Mouse (Mus musculus): Measurements from ENCODE around the gene Gm21454. TPM values are rescaled to one million over a fixed set of nuclear protein-coding genes. Genes with fewer than 3 reads are reported as not detected.

Gene Gm21454
- not detected in 2 replicates for polyA plus RNA-seq (2012; ENCODE audit: low replicate concordance)

DNA sequence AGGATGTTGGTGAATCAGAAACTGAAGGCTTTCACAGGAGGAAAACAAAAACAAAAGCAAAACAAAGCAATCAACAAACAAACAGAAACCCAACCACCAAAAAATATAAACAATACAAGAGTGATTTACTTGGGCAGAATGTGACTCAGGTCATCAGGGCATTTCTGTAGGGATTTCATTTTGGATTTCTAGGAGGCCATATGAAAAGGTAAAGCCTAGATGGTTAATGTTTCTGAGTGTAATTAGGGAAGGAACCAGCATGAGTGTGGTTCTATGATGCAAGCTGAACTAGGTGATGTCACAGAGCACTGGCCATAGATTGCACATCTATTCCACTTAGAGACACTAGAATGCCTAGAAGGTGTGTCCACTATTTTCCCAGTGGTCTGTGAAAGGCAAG is at the start of gene Gm21454, which contains the start of gene Gm21440:
Gm21454 (plus strand) TSS at position 352 of the 400 bp plus-strand sequence.
Gm21440 (plus strand) TSS at position 301 of the 400 bp plus-strand sequence.

DNA sequence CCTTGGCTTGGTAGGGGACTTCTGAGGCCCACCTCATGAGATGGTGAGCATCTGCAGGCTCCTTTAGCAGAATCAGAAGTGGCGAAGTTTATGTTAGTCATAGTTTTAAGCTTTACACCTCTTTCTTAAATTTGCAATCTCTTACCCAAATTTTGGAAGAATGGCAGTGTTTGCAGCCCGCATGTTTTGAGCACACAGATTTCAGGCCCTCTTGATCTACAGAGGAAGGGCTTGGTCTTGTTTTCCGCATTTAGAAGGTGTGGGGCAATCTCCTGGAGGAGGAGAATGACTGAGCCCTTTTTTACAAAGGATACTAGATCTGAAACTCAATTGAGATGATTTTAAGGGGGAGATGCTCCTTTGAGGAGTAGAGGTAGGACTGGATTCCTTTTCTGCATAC is 28.4 kb upstream of the Gm21454 start, which contains the start of gene Gm21828:
Gm21828 (minus strand) TSS at position 101 of the 400 bp plus-strand sequence.

DNA sequence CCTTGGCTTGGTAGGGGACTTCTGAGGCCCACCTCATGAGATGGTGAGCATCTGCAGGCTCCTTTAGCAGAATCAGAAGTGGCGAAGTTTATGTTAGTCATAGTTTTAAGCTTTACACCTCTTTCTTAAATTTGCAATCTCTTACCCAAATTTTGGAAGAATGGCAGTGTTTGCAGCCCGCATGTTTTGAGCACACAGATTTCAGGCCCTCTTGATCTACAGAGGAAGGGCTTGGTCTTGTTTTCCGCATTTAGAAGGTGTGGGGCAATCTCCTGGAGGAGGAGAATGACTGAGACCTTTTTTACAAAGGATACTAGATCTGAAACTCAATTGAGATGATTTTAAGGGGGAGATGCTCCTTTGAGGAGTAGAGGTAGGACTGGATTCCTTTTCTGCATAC is 96.7 kb downstream of the Gm21454 start, which contains the start of gene Gm21725:
Gm21725 (minus strand) TSS at position 101 of the 400 bp plus-strand sequence.

Other genes with a start within 250 kb of the Gm21454 start
- not detected in 2 replicates for gene Gm20807, start 209.6 kb upstream of the Gm21454 start, polyA plus RNA-seq (2012; ENCODE audit: low replicate concordance)
- gene Gm21891, start 119.0 kb upstream of the Gm21454 start, polyA plus RNA-seq (2012; ENCODE audit: low replicate concordance): not detected in 2 replicates
- not detected in 2 replicates for gene Gm21425, start 90.5 kb upstream of the Gm21454 start, polyA plus RNA-seq (2012; ENCODE audit: low replicate concordance)
- not detected in 2 replicates for gene Gm21828, start 28.5 kb upstream of the Gm21454 start, polyA plus RNA-seq (2012; ENCODE audit: low replicate concordance)
- not detected in 2 replicates for gene Gm21440, start 51 bp upstream of the Gm21454 start, polyA plus RNA-seq (2012; ENCODE audit: low replicate concordance)
- not detected in 2 replicates for gene Gm21725, start 96.6 kb downstream of the Gm21454 start, polyA plus RNA-seq (2012; ENCODE audit: low replicate concordance)
- gene Gm21866, start 213.1 kb downstream of the Gm21454 start, polyA plus RNA-seq (2012; ENCODE audit: low replicate concordance): not detected in 2 replicates
- gene Gm20773, start 241.6 kb downstream of the Gm21454 start, polyA plus RNA-seq (2012; ENCODE audit: low replicate concordance): not detected in 2 replicates

Measured in hematopoietic multipotent progenitor cell, adult 10-12 weeks (in vitro differentiated cells).